Mouse (Mus musculus) testis, adult 2 months (tissue): ENCODE data around the gene Xntrpc.

ENCODE experiments used
- CTCF ChIP-seq: fragments of 200-500 bp; IDR thresholded peaks from 2 replicates; pipeline ENCODE4 v1.5.1; 2012; ENCODE audit warnings: low read depth, mild to moderate bottlenecking, inconsistent platforms, low read length, moderate library complexity; ENCODE audit not compliant: control insufficient read depth, insufficient read depth, insufficient replicate concordance
- POLR2A ChIP-seq: fragments of 200-500 bp; IDR thresholded peaks from 2 replicates; pipeline ENCODE4 v1.6.1; 2012; ENCODE audit warnings: low read depth, mild to moderate bottlenecking, inconsistent platforms, low read length, moderate library complexity; ENCODE audit not compliant: control insufficient read depth

- TF ChIP-seq POLR2A (no peak), CTCF (no peak)
Measured at GRCm38 (mm10) chr7:102042314-102042713, 23.2 kb upstream of the Xntrpc start.
